Mouse (Mus musculus) spleen, postnatal 10 days (tissue): ENCODE measurements around the gene Kif26a.

Source experiments
- DNase-seq, 2 experiments: peaks; one replicate each; pipeline ENCODE4 v3.0.0; 2021 to 2022; ENCODE audit warnings: low spot score in 2 of 2

Gene Kif26a

GRCm38 (mm10) chr12:112145875-112146651 lies at the start of gene Kif26a:
Gene Kif26a, plus strand, starts transcription at chr12:112146208.
- peak in 1 of 2 experiments; percentile 56 for DNase-seq

DNA sequence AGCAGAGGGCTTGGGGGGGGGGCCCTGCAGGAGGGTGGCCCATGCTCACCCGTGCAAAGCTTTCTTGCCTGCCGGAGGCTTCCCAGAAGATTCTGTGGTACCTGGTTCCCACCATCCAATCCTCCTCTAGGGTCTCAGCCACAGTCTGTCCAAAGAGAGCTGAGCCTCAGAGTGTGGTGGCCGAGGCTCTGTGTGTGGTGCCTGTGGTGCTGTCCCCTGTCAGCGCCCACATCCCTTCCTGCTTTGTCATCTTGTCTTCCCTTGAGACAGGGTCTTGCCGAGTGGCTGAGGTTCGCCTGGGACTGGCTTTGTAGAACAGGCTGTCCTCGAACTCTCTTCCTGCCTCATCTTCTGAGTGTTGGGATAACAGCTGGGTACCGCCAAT lies 49.3 kb upstream of the Kif26a start:
- DNase-seq: no peak

DNA sequence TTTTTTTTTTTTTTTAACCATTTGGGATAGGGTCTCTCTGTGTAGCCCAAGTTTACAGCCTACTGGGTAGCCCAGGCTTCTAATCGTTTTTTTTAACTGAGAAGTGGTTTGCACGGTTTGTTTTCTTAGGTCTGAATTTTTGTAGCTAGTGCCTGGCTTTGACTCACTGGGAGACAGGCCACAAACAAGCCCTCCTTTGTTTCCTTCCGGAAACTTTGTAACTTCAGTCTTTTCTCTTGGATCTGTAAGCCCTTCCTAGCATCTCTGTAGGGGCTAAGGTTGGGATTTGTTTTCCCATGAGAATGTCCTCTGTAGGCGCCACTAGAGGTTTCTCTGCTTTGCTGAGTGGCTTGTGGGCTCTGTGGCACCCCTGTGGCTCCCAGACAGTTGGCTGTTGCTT lies 45.9 kb upstream of the Kif26a start:
- no peak for DNase-seq

DNA sequence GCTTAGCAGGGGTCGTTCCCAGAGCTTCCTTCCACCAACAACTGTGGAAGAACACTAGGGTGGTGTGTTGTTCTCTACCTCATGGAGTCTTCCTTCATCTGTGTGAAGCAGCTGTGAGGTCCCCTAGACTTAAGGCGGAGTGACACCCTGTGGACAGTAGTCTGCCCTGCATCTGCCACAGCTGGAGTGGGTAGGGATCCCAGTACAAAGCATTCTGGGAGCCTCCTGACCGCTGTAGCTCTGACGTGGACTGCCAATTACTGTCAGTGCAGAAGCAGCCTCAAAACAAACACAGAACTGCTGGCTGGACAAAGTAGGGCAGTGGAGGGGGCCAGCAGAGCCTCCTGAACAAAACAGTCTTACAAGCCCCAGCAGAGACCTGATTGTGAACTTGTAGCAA lies 45.0 kb upstream of the Kif26a start:
- no peak for DNase-seq

- DNase-seq: no peak
Measured at GRCm38 (mm10) chr12:112103179-112103578, 42.8 kb upstream of the Kif26a start.

DNA sequence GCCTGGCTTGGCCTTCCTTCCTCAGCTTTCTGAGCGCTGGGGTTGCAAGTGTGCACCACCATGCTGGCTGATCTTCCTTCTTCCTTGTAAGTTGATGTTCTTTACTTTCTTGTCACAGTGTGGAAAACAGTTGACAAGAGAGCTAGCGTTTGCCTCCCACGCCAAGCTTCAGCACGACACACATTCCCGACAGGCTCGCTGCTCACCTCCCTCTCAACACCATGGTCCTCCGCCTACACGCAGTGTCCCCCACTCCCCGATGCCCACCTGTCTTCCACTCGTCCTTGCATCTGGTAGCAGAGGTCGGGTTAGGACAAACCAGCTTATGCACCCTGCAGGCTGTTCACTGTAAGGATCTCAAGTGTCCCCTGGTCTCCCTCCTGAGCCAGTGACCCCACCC lies 41.1 kb upstream of the Kif26a start:
- DNase-seq: no peak

GRCm38 (mm10) chr12:112106541-112106971 lies 39.5 kb upstream of the Kif26a start, which contains the start of gene Aspg:
Gene Aspg, plus strand, starts transcription at chr12:112106679.
- DNase-seq: no peak

DNA sequence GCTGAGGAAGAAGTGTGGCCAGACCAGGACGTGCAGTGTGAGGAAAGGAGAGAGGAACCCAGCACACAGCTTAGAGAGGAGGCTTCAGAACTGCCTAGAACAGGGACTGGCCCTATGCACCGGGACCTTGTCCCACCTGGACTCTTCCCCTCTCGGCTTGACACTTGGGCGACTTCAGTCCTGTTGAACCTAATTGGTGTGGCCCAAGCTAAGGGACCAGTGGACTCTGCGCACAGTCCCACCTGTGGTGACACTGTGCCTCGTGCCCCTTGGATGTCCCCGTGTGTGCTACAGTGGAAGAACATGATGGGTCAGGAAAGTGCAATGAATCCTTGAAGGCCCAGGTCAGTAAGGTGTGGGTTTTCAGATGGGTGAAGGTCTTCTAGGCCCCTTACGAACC lies 38.3 kb upstream of the Kif26a start:
- no peak for DNase-seq

DNA sequence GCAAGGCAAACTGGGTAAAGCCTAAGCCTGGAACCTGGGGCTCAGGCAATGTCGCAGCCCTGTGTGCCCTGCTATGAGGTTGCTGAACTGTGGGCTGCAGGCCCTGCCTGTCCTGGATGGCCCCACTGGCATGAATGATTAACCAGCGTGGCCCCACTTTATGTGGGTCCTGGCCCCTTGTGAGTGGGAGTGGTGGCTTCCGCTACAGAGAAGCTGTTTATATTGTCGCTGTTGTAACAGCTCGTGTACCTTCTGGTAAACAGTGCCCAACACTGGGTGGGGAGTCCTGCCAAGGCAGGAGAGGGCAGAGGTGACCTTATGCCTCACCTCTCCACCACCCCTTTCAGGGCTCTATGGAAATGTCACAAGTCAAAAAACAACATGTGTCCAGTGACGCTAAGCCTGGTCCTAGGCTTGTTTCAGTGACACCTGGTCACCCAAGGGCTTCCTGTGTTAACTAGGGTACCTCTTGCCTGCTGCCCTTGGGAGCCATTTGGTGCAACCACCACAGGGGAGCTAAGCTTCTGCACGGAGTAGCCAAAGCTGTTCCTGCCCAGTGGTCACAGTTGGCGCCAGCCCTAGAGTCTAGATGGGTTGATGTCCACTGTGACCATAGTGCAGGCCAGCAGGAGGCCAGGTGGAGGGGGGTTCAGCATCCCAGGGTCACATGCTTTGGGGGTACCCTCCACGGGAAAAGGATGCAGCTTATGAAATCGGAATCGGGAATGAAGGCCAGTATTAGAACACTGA lies 37.1 kb upstream of the Kif26a start:
- no peak for DNase-seq

DNA sequence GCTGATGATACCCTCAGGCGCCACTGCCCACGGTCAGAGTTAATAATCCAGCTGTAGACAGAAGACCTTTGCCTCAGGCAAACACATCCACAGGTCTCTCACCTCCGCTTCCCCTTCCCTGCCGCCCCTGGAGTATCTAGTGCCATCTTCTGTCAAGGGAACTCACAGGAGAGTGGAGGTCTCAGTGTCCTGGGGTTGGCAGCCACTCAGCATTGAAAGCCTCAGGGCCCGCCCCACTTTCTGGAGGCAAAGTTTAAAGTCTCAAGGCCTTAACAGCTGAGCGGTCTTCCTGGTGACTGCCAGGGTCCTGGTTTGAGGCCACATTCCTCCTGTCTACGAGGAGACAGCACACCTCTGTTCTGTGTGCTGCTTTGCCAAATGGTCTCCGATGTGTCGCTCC lies 36.3 kb upstream of the Kif26a start:
- no peak for DNase-seq

DNA sequence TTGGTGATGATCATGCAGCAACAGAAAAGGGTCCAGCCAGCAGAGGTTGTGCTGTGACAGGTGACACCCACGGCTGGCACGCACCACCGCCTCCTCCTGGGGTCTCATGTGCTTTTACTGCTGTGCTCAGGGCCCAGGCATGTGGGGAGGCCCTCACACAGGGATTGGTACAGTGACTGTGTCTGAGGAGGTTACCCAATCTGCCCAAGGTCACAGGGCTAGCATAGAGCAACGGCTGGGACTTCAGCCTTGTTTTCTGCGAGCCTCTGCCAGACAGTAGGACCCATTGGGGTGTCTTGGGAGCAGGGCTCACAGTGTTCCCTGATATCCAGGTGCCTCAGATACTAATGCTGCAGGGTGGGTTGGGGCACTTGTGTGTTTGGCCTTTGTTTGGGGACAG lies 34.7 kb upstream of the Kif26a start:
- no peak for DNase-seq

- DNase-seq: no peak
Measured at GRCm38 (mm10) chr12:112112235-112112634, 33.8 kb upstream of the Kif26a start.

- DNase-seq: no peak
Measured at GRCm38 (mm10) chr12:112112686-112113396, 33.2 kb upstream of the Kif26a start.

DNA sequence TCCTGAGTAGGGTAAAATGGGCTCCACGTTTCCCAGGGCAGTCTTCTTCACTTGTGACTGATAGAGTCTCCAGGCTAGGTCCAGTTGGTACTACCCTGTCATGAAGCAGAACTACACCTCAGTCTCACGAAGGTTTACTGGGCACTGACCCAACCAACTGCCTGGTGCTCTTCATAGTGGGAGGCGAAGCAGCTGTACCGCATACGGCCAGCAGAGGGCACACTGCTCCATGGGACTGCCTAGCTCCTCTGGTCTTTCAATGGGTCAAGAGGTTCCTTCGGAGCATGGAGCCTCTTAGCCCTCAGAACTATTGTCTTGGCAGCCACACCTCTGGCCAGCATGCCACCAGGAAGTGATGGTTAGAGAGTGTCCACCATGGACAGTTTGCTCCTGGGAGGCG lies 32.3 kb upstream of the Kif26a start:
- DNase-seq: peak; percentile 69 to 82

DNA sequence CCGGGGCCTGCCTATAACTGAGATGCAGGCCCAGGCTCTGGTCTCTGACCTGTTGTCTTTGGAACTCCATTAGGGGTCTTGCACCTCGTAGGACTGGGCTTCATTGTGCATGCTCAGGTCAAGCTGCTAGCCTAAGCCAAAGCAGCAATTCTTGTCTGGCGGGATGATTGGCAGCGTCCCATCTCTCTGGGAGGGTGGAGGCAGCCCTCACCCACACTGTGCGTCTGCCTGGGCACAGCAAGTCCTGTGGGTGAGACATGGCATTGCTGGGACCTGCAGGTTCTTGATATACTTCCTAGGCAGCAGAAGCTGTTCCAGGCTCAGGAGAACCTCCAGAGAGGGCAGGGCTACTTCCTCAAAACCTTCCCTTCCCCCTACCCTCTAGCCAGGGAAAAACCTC lies 29.0 kb upstream of the Kif26a start:
- no peak for DNase-seq

DNA sequence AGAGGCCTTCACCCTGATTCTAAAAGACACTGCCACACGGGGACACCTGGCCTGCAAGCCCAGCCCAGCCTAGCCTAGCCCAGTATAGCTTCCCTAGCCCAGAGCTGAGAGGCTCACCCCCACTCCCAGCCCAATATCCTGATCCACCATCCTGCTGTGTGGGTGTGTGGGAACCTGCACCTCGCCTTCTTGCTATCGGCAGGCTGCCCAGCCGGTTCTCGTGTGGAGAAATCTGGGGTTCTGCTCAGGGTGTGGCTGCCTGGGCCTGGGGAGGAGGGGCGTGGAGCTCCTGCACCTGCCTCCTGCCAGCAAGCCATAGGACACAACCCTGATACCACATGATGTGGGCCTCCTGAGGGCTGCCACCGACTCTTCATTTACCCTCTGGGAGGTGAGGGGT lies 28.4 kb upstream of the Kif26a start:
- no peak for DNase-seq

DNA sequence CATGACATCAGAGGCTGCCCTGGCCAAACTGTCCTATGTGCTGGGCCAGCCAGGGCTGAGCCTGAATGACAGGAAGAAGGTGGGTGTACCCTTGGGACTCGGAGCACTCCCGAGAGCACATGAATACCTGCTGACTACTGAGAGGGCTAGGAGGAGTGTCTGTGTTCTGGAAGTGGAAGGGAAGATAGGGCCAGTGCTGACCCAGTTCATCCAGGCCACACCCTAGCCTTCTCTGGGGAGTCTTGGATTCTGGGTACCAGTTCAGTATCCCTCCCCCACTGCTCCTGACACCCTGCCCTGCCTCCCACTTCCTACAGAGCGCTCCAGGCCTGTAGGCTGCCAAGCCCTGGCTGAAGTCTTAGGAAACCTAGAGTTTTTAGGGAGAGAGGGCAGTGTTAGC lies 24.8 kb upstream of the Kif26a start:
- DNase-seq: no peak

- DNase-seq: no peak
Measured at GRCm38 (mm10) chr12:112125903-112126302, 20.1 kb upstream of the Kif26a start.

DNA sequence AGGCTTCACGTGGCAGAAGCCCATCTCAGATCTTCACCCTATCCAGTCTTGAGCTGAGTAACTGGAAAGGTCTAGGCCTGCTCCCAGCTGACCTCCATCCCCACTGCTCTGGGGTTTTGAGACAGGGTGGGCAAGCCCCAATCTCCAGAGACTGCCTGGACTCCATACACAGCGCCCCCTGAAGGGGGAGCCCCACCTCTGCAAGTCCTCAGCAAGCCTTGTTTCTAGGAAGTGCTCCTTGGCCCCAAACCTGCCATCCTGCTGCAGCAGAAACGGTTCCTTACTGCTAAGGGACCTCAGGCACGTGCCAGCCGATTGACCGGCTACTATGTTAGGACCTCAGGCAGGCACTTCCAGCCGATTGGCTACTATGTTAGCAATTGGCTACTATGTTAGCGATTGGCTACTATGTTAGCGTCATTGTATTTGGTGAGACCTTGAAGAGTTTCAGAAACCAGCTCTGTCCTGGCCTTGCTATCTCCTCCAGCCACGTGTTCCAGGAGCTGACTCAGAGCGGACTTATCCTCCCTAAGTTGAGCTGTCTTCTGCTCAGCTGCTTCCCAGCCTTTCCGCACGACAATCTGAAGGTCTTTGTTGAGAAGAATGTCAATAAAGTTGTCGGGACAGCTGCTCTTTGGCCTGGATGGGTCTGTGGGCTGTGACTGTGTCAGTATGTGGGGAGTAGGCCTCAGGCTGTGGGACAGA lies 18.9 kb upstream of the Kif26a start:
- DNase-seq: no peak

DNA sequence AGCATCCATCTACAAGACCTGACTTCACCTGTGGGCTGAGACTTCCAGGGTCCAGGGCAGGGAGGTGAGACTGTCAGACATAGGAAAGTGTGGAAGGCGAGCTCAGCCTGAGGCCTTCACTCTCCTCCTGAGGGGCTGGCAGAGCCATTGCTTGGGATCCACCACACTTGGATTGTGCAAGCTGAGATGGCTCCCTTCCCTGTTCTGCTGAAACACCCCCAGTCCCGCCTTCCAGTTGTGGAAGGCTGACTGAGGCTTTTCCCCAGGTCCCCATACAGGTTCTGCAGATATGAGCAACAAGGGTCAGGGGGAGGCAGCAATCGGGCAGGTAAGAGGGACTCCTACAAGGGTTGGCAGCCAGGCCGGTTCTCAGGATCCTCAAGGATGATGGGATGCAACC lies 17.5 kb upstream of the Kif26a start:
- no peak for DNase-seq

DNA sequence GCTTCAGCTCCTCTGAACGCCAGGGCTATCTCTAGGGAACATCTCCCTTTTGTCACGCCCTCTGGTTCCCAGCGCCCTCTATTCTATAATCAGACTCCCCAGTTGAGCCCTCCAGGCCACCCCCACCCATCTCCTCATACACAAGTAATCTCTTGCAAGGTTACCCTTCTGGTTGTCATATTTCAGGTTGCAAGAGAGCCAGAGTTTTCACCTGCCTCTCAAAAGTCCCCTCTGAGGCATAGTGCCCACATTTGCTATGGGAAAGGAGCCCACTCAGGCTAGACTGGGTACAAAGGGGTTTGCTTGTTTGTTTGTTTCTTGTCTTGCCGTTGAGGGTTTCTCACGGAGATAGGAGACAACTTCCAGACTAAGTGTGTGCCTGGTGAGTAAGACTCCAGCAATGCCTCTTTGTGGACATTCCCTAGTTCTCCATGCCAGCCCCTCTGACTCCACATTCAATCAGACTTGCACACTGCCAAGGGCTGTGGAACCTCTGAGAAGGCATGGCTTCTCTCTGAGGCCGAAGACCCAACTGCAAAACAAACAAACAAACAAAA lies 16.6 kb upstream of the Kif26a start:
- no peak for DNase-seq
